Mouse (Mus musculus): Measurements from ENCODE around the gene Rad9a. TPM values are rescaled to one million over a fixed set of nuclear protein-coding genes. Genes with fewer than 3 reads are reported as not detected.

Rad9a gene
- polyA plus RNA-seq, 1 experiment from 2014 or later, result 28.9 TPM

DNA sequence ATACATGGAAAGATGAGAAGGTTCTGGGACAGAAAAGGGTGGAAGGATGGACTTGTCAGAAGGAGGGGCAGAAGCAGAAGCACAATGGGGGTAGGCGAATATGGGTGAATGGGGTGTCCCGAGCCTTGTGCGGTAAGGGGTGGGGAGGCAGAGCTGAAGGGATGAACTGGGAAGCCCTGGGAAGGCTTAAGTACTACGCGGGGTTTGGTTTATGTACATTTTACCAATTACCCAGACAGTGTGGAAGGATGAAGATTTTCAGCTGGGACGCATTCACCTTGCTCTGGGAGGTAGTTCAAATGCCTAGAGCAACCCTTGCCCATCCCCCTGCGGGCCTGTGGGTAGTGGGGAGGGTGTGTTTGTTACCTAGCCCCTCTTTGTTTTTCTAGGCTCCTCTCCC lies 687 bp upstream of the Rad9a start:
- peak; percentile 26; the same call in 1 of the 2 replicates for ATAC-seq
- Histone ChIP-seq H3K36me3 (ENCODE audit: poor library complexity, severe bottlenecking) (peaks cover 29% of the 10 kb centered on the region), H3K4me3 (peak overlapping the region; percentile 58), H3K4me1 (peaks cover 25% of the 10 kb centered on the region), H3K9ac (peak overlapping the region; percentile 74), H3K27ac (no peak overlapping the region), H3K4me2 (peak overlapping the region; percentile 94), H3K9me3 (replicated peaks) (no peaks in the 10 kb centered on the region), H3K27me3 (peaks cover 24% of the 10 kb centered on the region)
- WGBS, result 28% methylated on average over 7 of the region's 7 CpGs

DNA sequence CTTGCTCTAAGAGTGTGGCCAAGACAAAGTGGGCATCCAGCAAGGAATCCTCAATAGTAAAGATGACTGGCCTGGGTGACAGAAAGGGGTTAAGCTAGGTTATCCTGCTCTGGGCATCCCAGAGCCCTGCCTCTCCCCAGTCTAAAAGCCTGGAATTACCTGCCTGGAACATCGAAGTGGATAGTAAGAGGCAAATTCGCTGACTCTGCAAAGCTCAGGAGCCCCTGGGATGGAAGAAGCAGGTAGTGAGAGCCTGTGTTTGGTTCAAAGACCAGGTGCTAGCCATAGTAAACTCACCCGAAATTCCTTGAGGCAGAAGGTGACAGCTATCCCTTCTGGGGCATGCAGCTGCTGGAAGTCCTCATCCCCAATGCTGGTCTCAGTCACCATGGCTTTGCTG lies 4.3 kb downstream of the Rad9a start:
- Histone ChIP-seq H3K4me3 (no peak overlapping the region), H3K27ac (no peak overlapping the region), H3K36me3 (ENCODE audit: poor library complexity, severe bottlenecking) (peaks cover 71% of the 10 kb centered on the region), H3K4me1 (peaks cover 53% of the 10 kb centered on the region), H3K27me3 (no peaks in the 10 kb centered on the region; the same call in 1 of the 2 replicates), H3K9me3 (replicated peaks) (no peaks in the 10 kb centered on the region), H3K9ac (no peak overlapping the region), H3K4me2 (no peak overlapping the region)
- no peak for ATAC-seq
- WGBS, result 78% methylated on average over 3 of the region's 3 CpGs

DNA sequence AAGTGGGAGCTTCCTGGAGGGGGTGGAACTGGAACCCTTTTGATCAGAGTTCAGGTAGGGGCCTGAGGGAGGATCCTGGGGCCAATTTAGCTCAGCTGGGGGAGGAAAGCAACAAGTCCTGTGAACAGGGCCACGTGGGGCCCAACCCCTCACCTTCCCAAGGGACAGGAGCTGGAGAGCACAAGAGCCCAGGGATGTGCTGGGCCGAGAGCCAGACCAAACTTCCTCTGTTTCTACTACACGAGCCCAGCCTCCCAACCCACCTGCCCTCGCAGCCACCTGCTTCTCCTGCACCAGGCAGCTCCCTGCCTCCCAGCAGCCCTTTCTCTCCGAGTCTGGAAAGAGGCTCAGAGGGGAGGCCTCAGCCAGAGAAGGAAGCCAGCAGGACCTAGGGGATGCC lies 4.9 kb downstream of the Rad9a start:
- Histone ChIP-seq H3K27me3 (no peaks in the 10 kb centered on the region), H3K9ac (no peak overlapping the region), H3K4me3 (no peak overlapping the region), H3K4me1 (peaks cover 47% of the 10 kb centered on the region), H3K36me3 (ENCODE audit: poor library complexity, severe bottlenecking) (peaks cover 71% of the 10 kb centered on the region), H3K4me2 (no peak overlapping the region), H3K27ac (no peak overlapping the region), H3K9me3 (replicated peaks) (no peaks in the 10 kb centered on the region)
- WGBS, result 68% methylated on average over 5 of the region's 5 CpGs
- ATAC-seq, result no peak

GRCm38 (mm10) chr19:4196048-4196447 lies 5.4 kb downstream of the Rad9a start:
- H3K9ac ChIP-seq, result no peak overlapping the region
- H3K4me1 ChIP-seq, result peaks cover 45% of the 10 kb centered on the region
- H3K4me3 ChIP-seq, result no peak overlapping the region
- no peaks in the 10 kb centered on the region for H3K27me3 ChIP-seq
- ATAC-seq, result no peak
- H3K36me3 ChIP-seq (ENCODE audit: poor library complexity, severe bottlenecking), result peaks cover 71% of the 10 kb centered on the region
- no peak overlapping the region for H3K4me2 ChIP-seq
- H3K27ac ChIP-seq, result peak overlapping the region; percentile 32
- no peaks in the 10 kb centered on the region for H3K9me3 ChIP-seq (replicated peaks)
- 73% methylated on average over 2 of the region's 2 CpGs for WGBS

GRCm38 (mm10) chr19:4194776-4195650 lies 6.4 kb downstream of the Rad9a start:
- H3K4me1 ChIP-seq, result peaks cover 35% of the 10 kb centered on the region
- no peak overlapping the region for H3K4me3 ChIP-seq
- no peaks in the 10 kb centered on the region for H3K27me3 ChIP-seq
- no peak overlapping the region for H3K9ac ChIP-seq
- no peaks in the 10 kb centered on the region for H3K9me3 ChIP-seq (replicated peaks)
- no peak overlapping the region for H3K4me2 ChIP-seq
- WGBS, result 82% methylated on average over 12 of the region's 12 CpGs
- no peak overlapping the region; the same call in none of the 2 replicates for H3K27ac ChIP-seq
- H3K36me3 ChIP-seq (ENCODE audit: poor library complexity, severe bottlenecking), result peaks cover 68% of the 10 kb centered on the region
- ATAC-seq, result no peak

- 0 out of 2 replicates have a peak overlapping the region, but pooled peaks have one; percentile 96 for H3K9ac ChIP-seq
- ATAC-seq, result no peak
- 91% methylated on average over 8 of the region's 8 CpGs for WGBS
- peak overlapping the region; percentile 82; the same call in 1 of the 2 replicates for H3K4me2 ChIP-seq
- H3K27me3 ChIP-seq, result no peaks in the 10 kb centered on the region
- H3K27ac ChIP-seq, result no peak overlapping the region
- H3K4me1 ChIP-seq, result peaks cover 32% of the 10 kb centered on the region
- no peak overlapping the region; the same call in 1 of the 2 replicates for H3K4me3 ChIP-seq
- peaks cover 62% of the 10 kb centered on the region for H3K36me3 ChIP-seq (ENCODE audit: poor library complexity, severe bottlenecking)
- no peaks in the 10 kb centered on the region for H3K9me3 ChIP-seq (replicated peaks)
Measured at GRCm38 (mm10) chr19:4194021-4194724, 7.3 kb downstream of the Rad9a start.

DNA sequence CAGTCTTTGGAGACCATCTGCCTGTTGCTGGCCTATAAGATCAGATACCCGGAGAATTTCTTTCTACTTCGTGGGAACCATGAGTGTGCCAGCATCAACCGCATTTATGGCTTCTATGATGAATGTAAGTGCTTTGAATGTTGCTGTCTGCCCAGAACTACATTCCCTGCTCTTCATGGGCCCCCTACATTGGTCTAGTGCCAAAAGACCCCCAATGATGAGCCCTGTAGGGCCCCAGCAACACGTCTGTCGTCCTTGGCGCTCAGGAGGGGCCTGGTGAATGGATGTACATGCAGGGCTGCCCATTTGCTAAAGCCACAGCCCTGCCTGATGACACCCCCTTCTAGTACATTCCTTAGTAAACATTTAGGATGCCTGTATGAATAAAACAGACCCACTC lies 8.3 kb downstream of the Rad9a start:
- Histone ChIP-seq H3K27me3 (no peaks in the 10 kb centered on the region), H3K4me2 (peak overlapping the region; percentile 82), H3K9ac (peak overlapping the region; percentile 96), H3K36me3 (ENCODE audit: poor library complexity, severe bottlenecking) (peaks cover 51% of the 10 kb centered on the region), H3K9me3 (replicated peaks) (no peaks in the 10 kb centered on the region), H3K4me1 (peaks cover 32% of the 10 kb centered on the region), H3K27ac (no peak overlapping the region; the same call in none of the 2 replicates), H3K4me3 (peak overlapping the region; percentile 97)
- no peak for ATAC-seq
- 62% methylated on average over 6 of the region's 6 CpGs for WGBS

GRCm38 (mm10) chr19:4192251-4192985 lies 9.0 kb downstream of the Rad9a start:
- peaks cover 32% of the 10 kb centered on the region for H3K4me1 ChIP-seq
- peak overlapping the region; percentile 82 for H3K4me2 ChIP-seq
- H3K36me3 ChIP-seq (ENCODE audit: poor library complexity, severe bottlenecking), result peaks cover 45% of the 10 kb centered on the region
- under 1% methylated on average over 46 of the region's 52 CpGs for WGBS
- peak overlapping the region; percentile 97 for H3K4me3 ChIP-seq
- peak overlapping the region; percentile 96 for H3K9ac ChIP-seq
- peak overlapping the region; percentile 81 for H3K27ac ChIP-seq
- ATAC-seq, result no peak; the same call in 1 of the 2 replicates
- no peaks in the 10 kb centered on the region for H3K27me3 ChIP-seq
- no peaks in the 10 kb centered on the region for H3K9me3 ChIP-seq (replicated peaks)

GRCm38 (mm10) chr19:4191528-4192250 lies 9.8 kb downstream of the Rad9a start, which contains the start of gene Ppp1ca:
TSS of gene Ppp1ca (plus strand) at chr19:4192065.
- Histone ChIP-seq H3K36me3 (ENCODE audit: poor library complexity, severe bottlenecking) (peaks cover 37% of the 10 kb centered on the region), H3K9me3 (replicated peaks) (no peaks in the 10 kb centered on the region), H3K27me3 (no peaks in the 10 kb centered on the region), H3K4me3 (peak within 1 kb of the TSS; percentile 97), H3K4me1 (peaks cover 32% of the 10 kb centered on the region), H3K4me2 (peak within 1 kb of the TSS; percentile 82), H3K9ac (peak within 1 kb of the TSS; percentile 96), H3K27ac (peak within 1 kb of the TSS; percentile 81)
- WGBS, result 9% methylated on average over 35 of the region's 47 CpGs
- peak; percentile 92 for ATAC-seq

DNA sequence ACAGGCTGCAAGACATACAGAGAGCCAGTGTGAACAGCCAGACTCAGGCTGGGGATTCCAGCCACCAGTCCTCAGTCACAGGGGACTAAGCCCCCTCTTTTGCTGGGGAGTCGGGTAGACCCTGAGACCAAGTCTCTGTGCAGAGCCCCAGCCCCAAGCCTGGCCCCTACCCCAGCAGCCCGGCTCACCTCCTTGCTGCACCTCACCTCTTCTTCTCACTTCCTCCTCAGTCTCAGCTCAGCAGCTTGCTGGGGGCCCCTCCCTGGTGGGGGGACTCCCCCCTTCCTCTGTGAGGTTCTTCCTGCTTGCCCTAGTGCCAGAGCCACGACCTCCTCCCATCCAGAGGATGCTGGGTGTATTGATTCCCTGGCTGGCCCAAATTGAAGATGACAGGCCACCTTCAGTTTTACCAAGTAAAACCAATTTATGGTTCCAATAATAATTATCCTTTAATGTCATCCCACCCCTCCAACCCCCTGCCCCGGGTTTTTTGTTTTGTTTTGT lies 10.6 kb downstream of the Rad9a start, which contains the start of gene Tbc1d10c:
Gene Tbc1d10c (minus strand): TSS at position 454 of the 504 bp plus-strand sequence.
- H3K9ac ChIP-seq, result peak within 1 kb of the TSS; percentile 96
- peak within 1 kb of the TSS; percentile 82 for H3K4me2 ChIP-seq
- ATAC-seq, result no peak
- peaks cover 32% of the 10 kb centered on the region for H3K4me1 ChIP-seq
- no peaks in the 10 kb centered on the region for H3K9me3 ChIP-seq (replicated peaks)
- H3K36me3 ChIP-seq (ENCODE audit: poor library complexity, severe bottlenecking), result peaks cover 29% of the 10 kb centered on the region
- no peaks in the 10 kb centered on the region for H3K27me3 ChIP-seq
- peak within 1 kb of the TSS; percentile 81 for H3K27ac ChIP-seq
- peak within 1 kb of the TSS; percentile 97 for H3K4me3 ChIP-seq
- 66% methylated on average over 4 of the region's 4 CpGs for WGBS
